Mouse (Mus musculus): ENCODE measurements at regions not wholly inside any gene's neighbourhood (a gene's known extent, or its start where the extent isn't known, plus 50 kb on each side); places are given as distances from the start of the nearest gene placed in this dataset.

DNA sequence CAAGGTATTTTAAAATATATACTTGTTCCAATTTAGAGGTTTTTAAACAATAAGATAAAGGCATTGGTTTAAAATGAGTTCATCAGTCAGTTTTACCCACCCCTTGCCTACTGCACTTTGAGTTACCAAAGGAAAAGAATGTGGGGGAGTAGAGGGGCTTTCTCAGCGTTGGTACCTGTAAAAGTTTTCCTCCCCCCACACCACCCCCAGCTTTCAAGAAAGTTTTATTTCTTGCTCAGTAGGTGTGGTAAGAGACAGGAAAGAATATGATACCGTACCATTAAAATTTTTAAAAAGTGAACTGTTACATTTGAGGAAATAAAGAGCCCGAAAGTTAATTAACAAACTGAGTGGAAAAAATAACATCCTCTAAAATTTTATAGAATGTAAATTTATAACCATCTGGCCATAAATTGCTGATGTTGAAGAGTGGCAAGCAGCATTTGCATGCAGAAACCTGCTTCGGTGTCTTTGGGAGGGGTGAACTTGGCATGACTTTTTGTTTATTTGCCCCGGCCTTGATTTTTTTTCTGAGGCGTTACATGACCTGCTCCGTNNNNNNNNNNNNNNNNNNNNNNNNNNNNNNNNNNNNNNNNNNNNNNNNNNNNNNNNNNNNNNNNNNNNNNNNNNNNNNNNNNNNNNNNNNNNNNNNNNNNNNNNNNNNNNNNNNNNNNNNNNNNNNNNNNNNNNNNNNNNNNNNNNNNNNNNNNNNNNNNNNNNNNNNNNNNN, 346.1 kb downstream of the Tfec start:
- WGBS, result 40% methylated on average over 7 of the region's 7 CpGs
- DNase-seq, result no peak
- TF ChIP-seq POLR2A (IDR thresholded peaks at IDR 0.05; ENCODE audit: borderline replicate concordance, insufficient read depth, low read length), result no peak
- no peak for TF ChIP-seq CTCF (IDR thresholded peaks at IDR 0.05; ENCODE audit: borderline replicate concordance, insufficient read depth, low read depth, low read length)

DNA sequence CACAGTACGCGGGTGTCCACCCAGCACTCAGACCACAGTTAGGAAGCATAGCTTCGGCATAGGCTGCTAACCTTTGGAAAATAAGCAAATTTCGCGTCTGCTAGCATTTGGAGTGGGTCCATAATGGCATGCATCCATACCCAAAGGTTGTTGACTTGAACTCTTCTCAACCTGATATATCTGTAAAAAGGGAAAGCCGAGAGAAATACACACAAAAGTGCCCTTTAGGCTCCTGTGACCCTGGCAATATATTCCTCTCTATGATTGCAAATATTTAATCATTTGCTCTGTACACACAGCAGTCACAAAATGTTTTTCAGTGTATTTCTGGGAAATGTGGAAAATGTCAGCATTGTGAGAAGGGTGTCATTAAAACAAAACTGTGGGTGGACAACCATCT, 347.1 kb downstream of the Tfec start:
- Histone ChIP-seq H3K27ac (ENCODE audit: insufficient read depth, low read length) (no peak overlapping the region), H3K4me1 (ENCODE audit: control insufficient read depth, insufficient read depth, low read length) (no peaks in the 10 kb centered on the region), H3K4me3 (replicated peaks; ENCODE audit: insufficient read depth, low read depth, low read length) (no peak overlapping the region), H3K27me3 (ENCODE audit: control insufficient read depth, insufficient read depth, low read length) (no peaks in the 10 kb centered on the region)
- DNase-seq, result no peak
- WGBS, result 41% methylated on average over 6 of the region's 6 CpGs
- TF ChIP-seq CTCF (IDR thresholded peaks at IDR 0.05; ENCODE audit: borderline replicate concordance, insufficient read depth, low read depth, low read length), result no peak
- no peak for TF ChIP-seq POLR2A (IDR thresholded peaks at IDR 0.05; ENCODE audit: borderline replicate concordance, insufficient read depth, low read length)

More for the DNA sequence above, 346.1 kb downstream of the Tfec start:
- Histone ChIP-seq H3K27ac (ENCODE audit: insufficient read depth, low read length) (no peak overlapping the region), H3K4me3 (replicated peaks; ENCODE audit: insufficient read depth, low read depth, low read length) (no peak overlapping the region), H3K27me3 (ENCODE audit: control insufficient read depth, insufficient read depth, low read length) (no peaks in the 10 kb centered on the region), H3K4me1 (ENCODE audit: control insufficient read depth, insufficient read depth, low read length) (no peaks in the 10 kb centered on the region)

DNA sequence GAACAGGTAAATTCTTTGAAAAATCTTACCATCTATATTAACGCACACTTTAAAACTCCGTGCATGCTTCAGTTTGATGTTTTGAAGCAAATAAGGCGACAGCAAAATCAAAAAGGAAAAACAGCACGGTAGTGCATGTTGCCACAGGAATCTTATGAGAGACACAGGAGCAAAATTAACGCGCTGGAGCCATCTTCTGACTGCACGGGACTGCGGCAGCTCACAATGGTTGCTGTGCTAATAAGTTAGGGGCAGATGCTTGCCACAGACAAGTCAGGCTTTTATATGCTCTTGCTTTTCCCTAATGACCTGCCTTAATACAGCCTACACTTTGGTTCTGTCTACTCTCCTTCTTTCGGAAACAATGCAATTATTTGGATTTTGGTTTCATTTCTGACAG, 347.8 kb downstream of the Tfec start:
- WGBS, result 59% methylated on average over 9 of the region's 9 CpGs
- DNase-seq, result peak; percentile 5 to 7
- Histone ChIP-seq H3K27ac (ENCODE audit: insufficient read depth, low read length) (no peak overlapping the region), H3K4me3 (replicated peaks; ENCODE audit: insufficient read depth, low read depth, low read length) (no peak overlapping the region), H3K4me1 (ENCODE audit: control insufficient read depth, insufficient read depth, low read length) (no peaks in the 10 kb centered on the region), H3K27me3 (ENCODE audit: control insufficient read depth, insufficient read depth, low read length) (no peaks in the 10 kb centered on the region)
- no peak for TF ChIP-seq POLR2A (IDR thresholded peaks at IDR 0.05; ENCODE audit: borderline replicate concordance, insufficient read depth, low read length)
- peak; percentile 20; the same call in 1 of the 2 replicates for TF ChIP-seq CTCF (IDR thresholded peaks at IDR 0.05; ENCODE audit: borderline replicate concordance, insufficient read depth, low read depth, low read length)

DNA sequence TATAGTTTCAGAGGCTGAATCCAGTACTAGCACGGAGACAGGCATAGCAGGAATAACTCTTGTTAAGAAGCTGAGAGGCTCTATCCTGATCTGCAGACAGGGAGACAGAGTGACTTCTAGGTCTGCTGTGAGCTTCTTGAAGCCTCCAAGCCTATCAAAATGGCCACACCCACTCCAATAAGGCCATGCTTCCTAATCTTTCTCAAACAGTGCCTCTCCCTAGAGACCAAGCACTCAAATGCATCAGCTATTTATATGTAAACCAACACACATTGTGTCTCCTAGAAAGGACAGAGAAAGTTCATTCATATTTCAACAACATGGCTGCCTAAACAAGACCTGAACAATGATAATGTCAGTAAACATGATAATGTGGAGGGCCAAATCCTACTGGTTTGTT, 384.2 kb downstream of the Tfec start:
- no peak for DNase-seq

DNA sequence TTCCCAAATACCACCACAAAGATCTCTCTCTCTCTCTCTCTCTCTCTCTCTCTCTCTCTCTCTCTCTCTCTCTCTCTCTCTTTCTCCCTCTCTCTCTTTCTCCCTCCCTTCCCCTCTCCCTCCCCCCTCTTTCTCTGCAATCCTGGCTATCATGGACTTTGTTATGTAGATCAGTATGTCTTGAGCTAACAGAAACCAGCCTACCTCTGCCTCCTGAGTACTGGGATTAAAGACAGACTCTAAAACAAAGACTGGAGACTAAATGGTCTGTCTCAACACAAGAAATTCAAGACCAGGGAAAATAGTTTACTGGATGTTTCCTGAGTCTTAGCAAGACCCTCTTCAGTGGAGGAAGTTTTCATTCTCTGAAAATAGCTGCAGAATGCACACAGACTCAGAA, 384.7 kb downstream of the Tfec start:
- Histone ChIP-seq H3K27me3 (ENCODE audit: control insufficient read depth, insufficient read depth, low read length) (no peaks in the 10 kb centered on the region), H3K27ac (ENCODE audit: insufficient read depth, low read length) (no peak overlapping the region), H3K4me1 (ENCODE audit: control insufficient read depth, insufficient read depth, low read length) (no peaks in the 10 kb centered on the region), H3K4me3 (replicated peaks; ENCODE audit: insufficient read depth, low read depth, low read length) (no peak overlapping the region)
- DNase-seq, result no peak
- TF ChIP-seq POLR2A (IDR thresholded peaks at IDR 0.05; ENCODE audit: borderline replicate concordance, insufficient read depth, low read length) (no peak), CTCF (IDR thresholded peaks at IDR 0.05; ENCODE audit: borderline replicate concordance, insufficient read depth, low read depth, low read length) (no peak)

More for the DNA sequence above, 384.2 kb downstream of the Tfec start:
- no peaks in the 10 kb centered on the region for H3K4me1 ChIP-seq (ENCODE audit: control insufficient read depth, insufficient read depth, low read length)
- no peak overlapping the region for H3K4me3 ChIP-seq (replicated peaks; ENCODE audit: insufficient read depth, low read depth, low read length)
- no peaks in the 10 kb centered on the region for H3K27me3 ChIP-seq (ENCODE audit: control insufficient read depth, insufficient read depth, low read length)
- WGBS, result 70% methylated on average over 1 of the region's 1 CpGs
- H3K27ac ChIP-seq (ENCODE audit: insufficient read depth, low read length), result no peak overlapping the region
- TF ChIP-seq POLR2A (IDR thresholded peaks at IDR 0.05; ENCODE audit: borderline replicate concordance, insufficient read depth, low read length) (no peak), CTCF (IDR thresholded peaks at IDR 0.05; ENCODE audit: borderline replicate concordance, insufficient read depth, low read depth, low read length) (no peak)

DNA sequence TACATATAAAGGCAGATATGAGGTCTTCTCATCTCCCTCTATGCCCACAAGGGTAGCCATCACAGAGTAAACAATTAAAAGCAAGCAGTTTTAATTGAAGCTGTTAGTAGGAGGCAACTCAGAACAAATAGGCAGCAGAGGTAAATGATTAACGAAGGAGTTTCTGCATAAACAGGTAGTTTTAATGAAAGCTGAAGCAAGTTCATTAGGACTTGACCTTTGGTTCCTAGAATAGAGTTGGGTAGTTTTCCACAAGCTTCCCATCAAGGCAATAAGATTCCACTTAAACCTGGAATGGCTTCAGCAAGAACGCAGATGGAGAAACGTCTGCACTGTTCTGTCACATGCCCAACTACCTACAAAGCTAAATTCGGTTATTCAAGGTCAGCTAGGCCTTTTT, 394.4 kb downstream of the Tfec start:
- H3K4me1 ChIP-seq (ENCODE audit: control insufficient read depth, insufficient read depth, low read length), result no peaks in the 10 kb centered on the region
- H3K4me3 ChIP-seq (replicated peaks; ENCODE audit: insufficient read depth, low read depth, low read length), result no peak overlapping the region
- DNase-seq, result no peak
- H3K27ac ChIP-seq (ENCODE audit: insufficient read depth, low read length), result no peak overlapping the region
- H3K27me3 ChIP-seq (ENCODE audit: control insufficient read depth, insufficient read depth, low read length), result no peaks in the 10 kb centered on the region
- 83% methylated on average over 4 of the region's 4 CpGs for WGBS
- TF ChIP-seq POLR2A (IDR thresholded peaks at IDR 0.05; ENCODE audit: borderline replicate concordance, insufficient read depth, low read length) (no peak), CTCF (IDR thresholded peaks at IDR 0.05; ENCODE audit: borderline replicate concordance, insufficient read depth, low read depth, low read length) (no peak)

DNA sequence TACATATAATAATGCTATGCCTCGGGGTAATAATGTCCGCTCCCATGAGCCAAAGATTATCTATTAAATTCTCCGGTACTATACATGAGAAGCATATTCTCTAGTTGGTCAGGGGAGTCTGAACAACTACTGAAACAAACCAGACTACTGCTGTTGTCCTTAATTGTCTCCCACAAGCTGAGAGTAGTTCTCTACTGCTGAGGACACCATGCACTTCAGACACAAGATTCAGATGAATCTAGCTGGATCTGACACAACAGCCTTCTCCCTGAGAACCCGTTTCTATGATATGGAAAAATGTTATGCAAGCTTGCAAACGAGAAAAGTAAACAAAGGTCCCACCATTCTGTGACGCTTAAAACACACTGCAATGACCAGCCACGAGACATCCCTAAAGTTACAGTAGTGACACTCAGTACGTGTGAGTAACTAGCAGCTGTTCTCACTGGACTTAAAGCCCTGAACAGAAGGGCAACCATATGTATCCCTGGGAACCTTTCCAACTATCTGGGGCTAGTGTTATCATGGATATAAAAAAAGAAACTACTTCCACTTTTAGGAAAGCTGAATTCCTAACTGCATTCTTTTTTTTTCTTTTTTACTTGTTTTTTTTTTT, 411.1 kb downstream of the Tfec start:
- no peak overlapping the region for H3K27ac ChIP-seq (ENCODE audit: insufficient read depth, low read length)
- TF ChIP-seq POLR2A (IDR thresholded peaks at IDR 0.05; ENCODE audit: borderline replicate concordance, insufficient read depth, low read length) (no peak), CTCF (IDR thresholded peaks at IDR 0.05; ENCODE audit: borderline replicate concordance, insufficient read depth, low read depth, low read length) (no peak)
- DNase-seq, result peak; percentile 19 to 66
- no peak overlapping the region for H3K4me3 ChIP-seq (replicated peaks; ENCODE audit: insufficient read depth, low read depth, low read length)
- H3K4me1 ChIP-seq (ENCODE audit: control insufficient read depth, insufficient read depth, low read length), result no peaks in the 10 kb centered on the region
- H3K27me3 ChIP-seq (ENCODE audit: control insufficient read depth, insufficient read depth, low read length), result no peaks in the 10 kb centered on the region
- WGBS, result 33% methylated on average over 8 of the region's 8 CpGs

DNA sequence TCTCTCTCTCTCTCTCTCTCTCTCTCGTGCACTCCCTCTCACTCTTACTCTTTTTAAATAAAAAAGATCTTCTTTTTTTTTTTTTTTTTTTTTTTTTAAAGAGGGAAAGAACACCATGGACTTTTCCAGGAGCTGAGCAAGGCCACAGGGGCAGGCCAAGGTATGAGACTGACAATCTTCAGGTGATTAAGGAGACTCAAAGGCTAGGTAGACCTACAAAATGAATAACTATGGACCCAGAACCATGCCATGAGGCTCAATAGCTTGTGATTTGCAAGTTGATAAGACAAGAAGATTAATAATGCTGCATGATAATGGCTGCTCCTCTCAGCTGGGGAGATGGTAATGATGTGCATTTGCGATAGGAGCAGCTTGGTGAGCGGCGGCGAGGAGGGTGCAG, 414.9 kb downstream of the Tfec start:
- no peak for TF ChIP-seq CTCF (IDR thresholded peaks at IDR 0.05; ENCODE audit: borderline replicate concordance, insufficient read depth, low read depth, low read length)
- TF ChIP-seq POLR2A (IDR thresholded peaks at IDR 0.05; ENCODE audit: borderline replicate concordance, insufficient read depth, low read length), result no peak
- H3K4me3 ChIP-seq (replicated peaks; ENCODE audit: insufficient read depth, low read depth, low read length), result no peak overlapping the region
- DNase-seq, result no peak
- H3K27me3 ChIP-seq (ENCODE audit: control insufficient read depth, insufficient read depth, low read length), result no peaks in the 10 kb centered on the region
- H3K4me1 ChIP-seq (ENCODE audit: control insufficient read depth, insufficient read depth, low read length), result no peaks in the 10 kb centered on the region
- H3K27ac ChIP-seq (ENCODE audit: insufficient read depth, low read length), result no peak overlapping the region
- 90% methylated on average over 5 of the region's 5 CpGs for WGBS
